Mouse (Mus musculus) macrophage (primary cell): ENCODE measurements at regions not wholly inside any gene's neighbourhood (a gene's known extent, or its start where the extent isn't known, plus 50 kb on each side); places are given as distances from the start of the nearest gene placed in this dataset.
"Not testable (repeated sequence)": the region's sequence is repeated elsewhere in the genome, so short reads cannot be mapped to it uniquely, and the experiment has no call there.

ENCODE experiments used
- H3K27ac ChIP-seq: fragments of 350-480 bp; formaldehyde crosslinking; 2 replicates; pipeline ENCODE4 v1.9.0; 2021
- H3K36me3 ChIP-seq: fragments of 350-480 bp; formaldehyde crosslinking; 2 replicates; pipeline ENCODE4 v1.9.0; 2021; ENCODE audit errors: inconsistent target
- H3K4me3 ChIP-seq: fragments of 350-480 bp; formaldehyde crosslinking; 2 replicates; pipeline ENCODE4 v1.9.0; 2021; ENCODE audit errors: inconsistent target
- H3K79me2 ChIP-seq: fragments of 350-480 bp; formaldehyde crosslinking; 2 replicates; pipeline ENCODE4 v1.9.0; 2021; ENCODE audit errors: inconsistent target
- WGBS: methylation state at CpG from one replicate; pipeline ENCODE4 v1.1.7; 2026; ENCODE audit warnings: inconsistent platforms; ENCODE audit not compliant: missing documents; 5-methylcytosine and 5-hydroxymethylcytosine counted together

DNA sequence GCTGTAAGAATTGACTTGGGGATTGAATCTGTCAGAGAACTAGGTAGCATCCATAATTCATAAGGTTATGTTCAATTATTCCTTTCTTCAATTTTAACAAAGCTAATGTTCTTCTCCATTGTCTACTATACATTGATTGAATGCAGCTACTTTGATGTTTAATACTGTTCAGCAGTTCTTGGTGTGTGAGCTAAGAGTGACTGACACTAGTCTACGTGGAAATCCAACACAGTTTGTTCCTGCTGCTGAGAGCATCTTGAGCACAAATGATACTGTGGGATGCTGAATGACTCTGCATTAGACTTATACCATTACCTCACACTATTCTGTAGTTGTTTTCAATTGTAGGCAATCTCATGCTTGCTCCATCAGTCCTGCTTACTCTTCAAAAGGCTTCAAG is 249.4 kb upstream of the Akr1e1 start:
- no peak overlapping the region for H3K27ac ChIP-seq
- WGBS: 83% methylated on average over 1 of the region's 1 CpGs
- H3K4me3 ChIP-seq: no peak overlapping the region
- H3K36me3 ChIP-seq: no peaks in the 10 kb centered on the region
- no peaks in the 10 kb centered on the region for H3K79me2 ChIP-seq

DNA sequence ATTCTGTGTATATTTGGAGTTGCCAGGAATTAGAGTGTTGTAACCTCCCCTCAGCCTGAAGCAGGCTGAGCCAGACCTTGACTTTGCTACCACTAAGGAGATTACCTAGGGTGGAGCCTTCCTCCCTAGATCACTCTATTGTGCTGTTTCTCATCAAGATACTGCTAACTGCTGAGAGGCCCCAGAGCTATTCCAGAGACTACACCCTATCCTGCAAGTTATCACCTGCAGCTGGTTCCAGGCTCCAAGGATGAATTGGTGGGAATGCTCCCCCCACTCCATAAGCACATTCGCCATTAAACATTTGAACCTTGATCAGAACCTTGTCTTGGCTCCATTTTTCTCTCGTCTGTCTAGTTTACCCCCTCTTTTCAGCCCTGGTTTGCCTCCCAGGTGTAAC is 230.5 kb upstream of the Akr1e1 start:
- 95% methylated on average over 2 of the region's 2 CpGs for WGBS
- H3K36me3 ChIP-seq, H3K79me2 ChIP-seq, H3K4me3 ChIP-seq, H3K27ac ChIP-seq: not testable (repeated sequence)

- no peaks in the 10 kb centered on the region for H3K79me2 ChIP-seq
- H3K27ac ChIP-seq: no peak overlapping the region
- WGBS: 96% methylated on average over 3 of the region's 3 CpGs
- H3K4me3 ChIP-seq: no peak overlapping the region
- H3K36me3 ChIP-seq: no peaks in the 10 kb centered on the region
Observed at GRCm38 (mm10) chr13:4826756-4827155, 217.8 kb upstream of the Akr1e1 start.

DNA sequence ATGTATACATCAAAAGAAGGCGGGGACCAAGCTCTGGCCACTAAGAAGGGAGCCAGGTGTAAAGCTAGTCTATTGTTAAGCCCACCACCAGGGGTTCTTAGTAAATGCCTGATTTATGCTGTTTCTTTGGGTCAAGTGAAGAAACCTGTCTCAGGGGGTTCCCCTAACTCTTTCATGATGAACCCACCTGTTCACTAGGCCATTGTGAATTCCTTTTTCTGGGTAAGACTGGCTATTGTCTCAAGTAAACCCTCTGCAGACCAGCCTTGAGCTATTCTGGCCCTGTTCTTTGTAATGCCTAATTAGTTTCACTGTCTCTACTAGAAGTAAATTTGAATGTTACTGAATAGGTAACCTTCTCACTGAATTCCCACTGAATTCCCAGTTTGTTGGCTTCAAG is 216.8 kb upstream of the Akr1e1 start:
- not testable (repeated sequence) for H3K4me3 ChIP-seq, H3K36me3 ChIP-seq, H3K79me2 ChIP-seq, H3K27ac ChIP-seq
- WGBS: 100% methylated on average over 1 of the region's 1 CpGs

DNA sequence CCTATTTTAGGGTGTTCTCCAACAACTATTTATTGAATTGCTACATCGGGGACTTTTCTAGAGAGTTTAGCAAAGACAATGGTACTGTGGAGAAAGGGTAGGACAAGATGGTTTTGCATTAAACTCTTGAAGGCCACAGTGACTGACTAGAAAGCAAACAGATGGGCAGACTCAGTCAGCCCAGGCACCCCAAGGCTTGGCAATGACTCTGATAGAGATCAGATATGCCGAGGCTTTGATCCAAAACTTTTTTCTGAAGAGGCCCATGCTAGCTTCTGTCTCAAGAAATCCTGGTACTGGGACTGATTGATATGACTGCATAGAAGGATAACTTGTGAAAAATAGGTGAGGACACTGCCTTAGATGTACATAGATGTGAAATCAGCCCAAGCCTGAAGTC is 197.9 kb upstream of the Akr1e1 start:
- no peak overlapping the region for H3K4me3 ChIP-seq
- H3K27ac ChIP-seq: no peak overlapping the region
- WGBS: 100% methylated on average over 2 of the region's 2 CpGs
- no peaks in the 10 kb centered on the region for H3K36me3 ChIP-seq
- H3K79me2 ChIP-seq: no peaks in the 10 kb centered on the region

GRCm38 (mm10) chr13:4800666-4801065 is 191.7 kb upstream of the Akr1e1 start:
- WGBS: 97% methylated on average over 14 of the region's 14 CpGs
- no peaks in the 10 kb centered on the region for H3K79me2 ChIP-seq
- no peak overlapping the region for H3K4me3 ChIP-seq
- H3K36me3 ChIP-seq: no peaks in the 10 kb centered on the region
- no peak overlapping the region for H3K27ac ChIP-seq

DNA sequence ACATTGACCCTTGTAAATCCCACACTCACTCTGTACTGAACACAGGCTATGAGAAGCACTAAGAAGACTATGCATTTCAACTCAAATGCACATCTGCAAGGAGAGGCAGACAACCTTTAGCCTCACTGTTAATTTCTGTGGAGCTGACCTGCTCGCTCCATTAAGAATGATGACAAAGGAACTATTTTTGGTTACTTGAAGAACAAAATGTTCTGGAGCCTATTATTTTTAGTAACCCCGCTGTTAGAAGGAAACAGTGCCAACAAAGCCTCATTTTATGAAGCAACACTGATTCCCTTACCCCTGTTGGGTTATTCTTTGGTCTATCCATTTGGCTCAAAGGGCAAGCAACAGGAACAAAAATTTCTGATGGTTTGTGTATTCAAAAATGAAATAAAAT is 182.2 kb upstream of the Akr1e1 start:
- WGBS: 73% methylated on average over 2 of the region's 2 CpGs
- Histone ChIP-seq H3K79me2 (no peaks in the 10 kb centered on the region), H3K36me3 (no peaks in the 10 kb centered on the region), H3K27ac (peak overlapping the region; percentile 22), H3K4me3 (no peak overlapping the region)

GRCm38 (mm10) chr13:4790414-4790813 is 181.4 kb upstream of the Akr1e1 start:
- Histone ChIP-seq H3K79me2 (no peaks in the 10 kb centered on the region), H3K27ac (peak overlapping the region; percentile 22), H3K4me3 (no peak overlapping the region), H3K36me3 (no peaks in the 10 kb centered on the region)
- WGBS: 21% methylated on average over 2 of the region's 2 CpGs

GRCm38 (mm10) chr13:4783290-4783689 is 174.3 kb upstream of the Akr1e1 start:
- Histone ChIP-seq H3K27ac (no peak overlapping the region), H3K4me3 (no peak overlapping the region), H3K79me2 (no peaks in the 10 kb centered on the region), H3K36me3 (no peaks in the 10 kb centered on the region)
- 42% methylated on average over 3 of the region's 3 CpGs for WGBS

GRCm38 (mm10) chr13:4778264-4778823 is 169.4 kb upstream of the Akr1e1 start:
- H3K27ac ChIP-seq, H3K4me3 ChIP-seq, H3K79me2 ChIP-seq, H3K36me3 ChIP-seq: not testable (repeated sequence)
- 94% methylated on average over 3 of the region's 3 CpGs for WGBS

DNA sequence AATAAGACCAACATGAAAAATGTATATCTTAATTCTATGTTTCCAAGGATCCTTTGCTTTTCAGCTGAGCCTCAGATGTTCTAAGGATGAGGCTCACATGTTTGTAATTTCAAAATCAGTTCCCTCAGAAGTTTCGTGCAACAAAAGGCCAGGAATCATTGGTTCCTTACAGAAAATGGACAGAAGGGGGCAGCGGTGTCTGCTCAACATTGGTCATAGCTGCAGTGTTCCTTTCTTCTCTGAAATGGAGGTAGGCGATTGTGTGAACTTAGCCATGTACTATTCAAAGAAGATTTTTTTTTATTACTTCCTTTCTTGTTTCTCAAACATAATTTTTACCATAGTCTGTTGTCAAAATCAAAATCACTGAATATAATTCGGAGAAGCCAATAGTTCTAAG is 167.9 kb upstream of the Akr1e1 start:
- Histone ChIP-seq H3K27ac (no peak overlapping the region), H3K36me3 (no peaks in the 10 kb centered on the region), H3K79me2 (no peaks in the 10 kb centered on the region), H3K4me3 (no peak overlapping the region)
- whole genome bisulfite sequencing: 21% methylated on average over 4 of the region's 4 CpGs

GRCm38 (mm10) chr13:4772324-4772723 is 163.3 kb upstream of the Akr1e1 start:
- Histone ChIP-seq H3K79me2 (no peaks in the 10 kb centered on the region), H3K4me3 (no peak overlapping the region), H3K27ac (peak overlapping the region; percentile 90), H3K36me3 (no peaks in the 10 kb centered on the region)
- WGBS: 90% methylated on average over 2 of the region's 2 CpGs

GRCm38 (mm10) chr13:4771120-4772075 is 162.4 kb upstream of the Akr1e1 start:
- 37% methylated on average over 12 of the region's 12 CpGs for WGBS
- Histone ChIP-seq H3K4me3 (no peak overlapping the region), H3K36me3 (no peaks in the 10 kb centered on the region), H3K27ac (peak overlapping the region; percentile 90), H3K79me2 (no peaks in the 10 kb centered on the region)

- no peak overlapping the region for H3K4me3 ChIP-seq
- no peak overlapping the region for H3K27ac ChIP-seq
- 91% methylated on average over 3 of the region's 3 CpGs for WGBS
- H3K36me3 ChIP-seq: no peaks in the 10 kb centered on the region
- H3K79me2 ChIP-seq: no peaks in the 10 kb centered on the region
Observed at GRCm38 (mm10) chr13:4759965-4760364, 151.0 kb upstream of the Akr1e1 start.

- Histone ChIP-seq H3K79me2 (no peaks in the 10 kb centered on the region), H3K4me3 (no peak overlapping the region), H3K27ac (peak overlapping the region; percentile 58), H3K36me3 (no peaks in the 10 kb centered on the region)
Observed at GRCm38 (mm10) chr13:4756529-4756928, 147.6 kb upstream of the Akr1e1 start.
